Mouse (Mus musculus): ENCODE results near the gene Exosc2. TPM values are rescaled to one million over a fixed set of nuclear protein-coding genes. Genes with fewer than 3 reads are reported as not detected.

The Exosc2 gene
- total RNA-seq, 1 experiment, result 105 TPM

DNA sequence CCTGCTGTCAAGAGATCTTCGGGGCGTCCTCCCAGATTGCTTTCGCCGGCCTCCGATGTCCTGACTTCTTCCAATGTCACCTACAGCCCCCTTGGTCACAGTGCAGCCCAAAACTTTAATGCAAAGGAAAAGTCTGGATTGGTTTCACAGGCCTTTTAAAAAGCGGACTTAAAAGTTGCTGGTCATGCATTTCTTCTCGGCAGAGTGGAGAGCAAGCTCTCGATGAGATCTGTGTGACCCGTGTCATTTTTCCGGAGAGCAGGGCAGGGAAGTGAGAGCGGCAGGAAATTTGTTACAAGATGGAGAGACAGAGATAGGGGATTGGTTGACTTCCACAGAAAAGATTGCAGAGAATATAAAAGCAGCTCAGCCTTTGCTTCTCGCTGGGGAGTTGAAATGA is 18.5 kb downstream of the Exosc2 start:
- Histone ChIP-seq H3K9me3 (ENCODE audit: control insufficient read depth, insufficient read depth, low read depth, low read length) (no peaks in the 10 kb centered on the region), H3K4me3 (ENCODE audit: insufficient read depth in 1 of 2, low read depth in 1 of 2, low read length in 2 of 2, poor library complexity in 1 of 2, severe bottlenecking in 1 of 2) (peak overlapping the region; percentile 74 to 99), H3K27ac (ENCODE audit: insufficient read depth, low read depth, low read length, poor library complexity, severe bottlenecking) (no peak overlapping the region), H3K36me3 (ENCODE audit: control insufficient read depth, insufficient read depth, low read length, poor library complexity, severe bottlenecking) (no peaks in the 10 kb centered on the region), H3K9ac (ENCODE audit: insufficient read depth, low read depth, low read length, poor library complexity, severe bottlenecking) (peak overlapping the region; percentile 98), H3K4me1 (ENCODE audit: control insufficient read depth in 2 of 2, insufficient read depth in 2 of 2, low read length in 2 of 2, poor library complexity in 1 of 2) (peaks cover 0 to 2% of the 10 kb centered on the region in 2 experiments; a peak in 1 of 4 replicates)
- no peak for TF ChIP-seq MAFK (IDR thresholded peaks at IDR 0.05; ENCODE audit: insufficient read depth, low read depth, low read length)
- in situ Hi-C loops (cut with MboI; ENCODE audit: low sequenced_read_pairs in 2 of 2, unreplicated experiment in 2 of 2), result no loop called here
- DNase-seq (ENCODE audit: low read depth, low spot score), result no peak

DNA sequence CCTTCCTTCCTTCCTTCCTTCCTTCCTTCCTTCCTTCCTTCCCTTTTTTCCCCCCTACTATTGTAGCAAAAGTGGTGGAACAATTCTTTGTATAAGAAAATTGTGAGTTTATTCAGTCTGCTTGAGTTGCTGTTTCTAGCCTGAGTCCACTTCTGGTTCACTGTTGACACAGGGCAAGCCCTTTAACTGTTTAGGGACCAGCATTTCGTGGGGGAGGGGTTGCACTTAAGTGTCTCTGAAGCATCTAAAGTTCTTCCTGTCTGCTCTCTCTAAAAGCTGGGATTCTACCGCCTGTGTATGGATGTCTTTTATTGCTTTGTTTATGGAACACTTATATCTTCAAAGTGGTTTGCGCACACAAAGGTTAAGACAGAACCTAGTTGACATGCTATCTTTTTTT is 19.5 kb downstream of the Exosc2 start:
- DNase-seq (ENCODE audit: low read depth, low spot score), result no peak
- Histone ChIP-seq H3K9ac (ENCODE audit: insufficient read depth, low read depth, low read length, poor library complexity, severe bottlenecking) (no peak overlapping the region; the same call in 1 of the 2 replicates), H3K27ac (ENCODE audit: insufficient read depth, low read depth, low read length, poor library complexity, severe bottlenecking) (no peak overlapping the region), H3K36me3 (ENCODE audit: control insufficient read depth, insufficient read depth, low read length, poor library complexity, severe bottlenecking) (no peaks in the 10 kb centered on the region; the same call in 1 of the 2 replicates), H3K4me1 (ENCODE audit: control insufficient read depth in 2 of 2, insufficient read depth in 2 of 2, low read length in 2 of 2, poor library complexity in 1 of 2) (peaks cover 0 to 2% of the 10 kb centered on the region in 2 experiments; a peak in 1 of 4 replicates), H3K4me3 (ENCODE audit: insufficient read depth in 1 of 2, low read depth in 1 of 2, low read length in 2 of 2, poor library complexity in 1 of 2, severe bottlenecking in 1 of 2) (peak overlapping the region in 1 of 2 experiments; percentile 74; a peak in 1 of 4 replicates), H3K9me3 (ENCODE audit: control insufficient read depth, insufficient read depth, low read depth, low read length) (no peaks in the 10 kb centered on the region)
- TF ChIP-seq ZC3H11A (IDR thresholded peaks at IDR 0.05; ENCODE audit: borderline replicate concordance, low read depth, low read length) (no peak), ZNF384 (IDR thresholded peaks at IDR 0.05; ENCODE audit: low read depth, low read length) (no peak), CHD2 (IDR thresholded peaks at IDR 0.05; ENCODE audit: low read depth, low read length) (no peak), HCFC1 (IDR thresholded peaks at IDR 0.05; ENCODE audit: borderline replicate concordance, insufficient read depth, low read length) (no peak)
- in situ Hi-C loops (cut with MboI; ENCODE audit: low sequenced_read_pairs in 2 of 2, unreplicated experiment in 2 of 2), result no loop called here

DNA sequence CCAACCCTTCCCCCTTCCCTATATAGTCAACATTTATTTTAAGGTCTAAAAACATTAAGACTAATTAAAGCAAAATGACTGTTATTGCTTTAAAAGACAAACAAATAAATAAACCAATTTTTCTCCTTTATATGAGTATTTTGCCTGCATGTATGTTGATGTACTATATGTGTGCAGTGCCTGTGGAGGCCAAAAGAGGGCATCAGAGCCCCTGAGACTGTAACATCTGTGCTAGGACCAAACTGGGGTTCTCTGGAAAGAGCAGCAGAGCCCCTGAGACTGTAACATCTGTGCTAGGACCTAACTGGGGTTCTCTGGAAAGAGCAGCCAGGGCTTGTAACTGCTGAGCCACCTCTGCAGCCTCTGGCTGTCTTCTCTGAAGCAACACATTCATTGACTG is 27.7 kb downstream of the Exosc2 start:
- peaks cover 8% of the 10 kb centered on the region for H3K36me3 ChIP-seq (ENCODE audit: control insufficient read depth, insufficient read depth, low read length, poor library complexity, severe bottlenecking)
- no peak overlapping the region for H3K27ac ChIP-seq (ENCODE audit: insufficient read depth, low read depth, low read length, poor library complexity, severe bottlenecking)
- H3K9me3 ChIP-seq (ENCODE audit: control insufficient read depth, insufficient read depth, low read depth, low read length), result no peaks in the 10 kb centered on the region
- in situ Hi-C loops (cut with MboI; ENCODE audit: low sequenced_read_pairs in 2 of 2, unreplicated experiment in 2 of 2), result no loop called here
- H3K4me3 ChIP-seq (ENCODE audit: insufficient read depth in 1 of 2, low read depth in 1 of 2, low read length in 2 of 2, poor library complexity in 1 of 2, severe bottlenecking in 1 of 2), result no peak overlapping the region
- H3K4me1 ChIP-seq (ENCODE audit: control insufficient read depth in 2 of 2, insufficient read depth in 2 of 2, low read length in 2 of 2, poor library complexity in 1 of 2), result peaks cover 0 to 4% of the 10 kb centered on the region in 2 experiments; a peak in 1 of 4 replicates
- no peak overlapping the region for H3K9ac ChIP-seq (ENCODE audit: insufficient read depth, low read depth, low read length, poor library complexity, severe bottlenecking)
- DNase-seq (ENCODE audit: low read depth, low spot score), result no peak
- TF ChIP-seq ZC3H11A (IDR thresholded peaks at IDR 0.05; ENCODE audit: borderline replicate concordance, low read depth, low read length) (no peak), CHD2 (IDR thresholded peaks at IDR 0.05; ENCODE audit: low read depth, low read length) (no peak)

DNA sequence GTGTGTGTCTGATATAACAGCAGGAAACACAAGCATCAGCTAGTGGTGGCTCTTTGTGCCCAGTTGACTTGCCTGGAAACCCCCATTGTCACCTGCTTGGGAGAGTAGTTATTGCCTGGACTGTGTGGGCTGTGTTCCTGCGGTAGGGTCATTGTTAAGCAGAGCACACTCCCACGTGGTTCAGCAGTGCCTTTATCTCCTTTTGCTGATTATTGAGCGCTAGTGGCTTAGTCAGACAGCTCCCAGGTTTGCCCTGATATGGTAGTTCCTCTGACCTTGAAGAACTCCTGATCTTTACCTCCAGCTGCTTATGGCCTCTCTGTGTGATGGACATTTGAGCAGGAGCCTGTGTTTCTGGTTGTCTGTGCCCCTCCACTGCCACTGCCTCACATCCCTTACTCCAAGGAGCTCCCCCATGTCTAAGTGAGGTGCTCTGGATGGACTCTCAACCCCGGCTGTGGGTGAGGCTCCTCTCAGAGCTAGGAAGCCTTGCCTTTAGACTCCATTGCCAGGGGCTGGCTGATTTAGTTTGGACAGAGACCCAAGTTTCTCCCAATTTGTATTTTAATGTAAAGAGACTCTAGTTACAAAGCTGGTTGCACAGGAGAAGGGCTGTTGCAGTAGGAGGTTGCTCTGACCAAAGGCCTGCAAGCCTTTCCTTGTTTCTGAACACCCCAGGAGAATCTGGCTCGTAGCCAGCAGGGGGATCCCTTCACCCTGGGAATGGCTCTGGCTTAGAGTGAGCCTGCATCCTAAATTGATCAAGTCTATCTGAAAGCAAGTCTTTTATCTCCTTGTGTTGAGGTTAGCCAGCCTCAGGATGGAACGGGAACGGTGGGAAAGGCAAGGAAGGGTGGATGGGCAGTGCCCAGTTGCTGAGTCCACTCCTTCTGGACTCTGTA is 30.3 kb downstream of the Exosc2 start:
- Histone ChIP-seq H3K4me3 (ENCODE audit: insufficient read depth in 1 of 2, low read depth in 1 of 2, low read length in 2 of 2, poor library complexity in 1 of 2, severe bottlenecking in 1 of 2) (no peak overlapping the region), H3K4me1 (ENCODE audit: control insufficient read depth in 2 of 2, insufficient read depth in 2 of 2, low read length in 2 of 2, poor library complexity in 1 of 2) (peaks cover 0 to 4% of the 10 kb centered on the region in 2 experiments; a peak in 1 of 4 replicates), H3K9ac (ENCODE audit: insufficient read depth, low read depth, low read length, poor library complexity, severe bottlenecking) (no peak overlapping the region), H3K9me3 (ENCODE audit: control insufficient read depth, insufficient read depth, low read depth, low read length) (no peaks in the 10 kb centered on the region), H3K27ac (ENCODE audit: insufficient read depth, low read depth, low read length, poor library complexity, severe bottlenecking) (no peak overlapping the region), H3K36me3 (ENCODE audit: control insufficient read depth, insufficient read depth, low read length, poor library complexity, severe bottlenecking) (peaks cover 10% of the 10 kb centered on the region)
- TF ChIP-seq MAFK (IDR thresholded peaks at IDR 0.05; ENCODE audit: insufficient read depth, low read depth, low read length) (no peak), CHD2 (IDR thresholded peaks at IDR 0.05; ENCODE audit: low read depth, low read length) (no peak), ZC3H11A (IDR thresholded peaks at IDR 0.05; ENCODE audit: borderline replicate concordance, low read depth, low read length) (no peak), HCFC1 (IDR thresholded peaks at IDR 0.05; ENCODE audit: borderline replicate concordance, insufficient read depth, low read length) (no peak), ZNF384 (IDR thresholded peaks at IDR 0.05; ENCODE audit: low read depth, low read length) (no peak)
- in situ Hi-C loops (cut with MboI; ENCODE audit: low sequenced_read_pairs in 2 of 2, unreplicated experiment in 2 of 2), result no loop called here
- no peak for DNase-seq (ENCODE audit: low read depth, low spot score)

Measured in ES-E14 (cell line).